Mouse (Mus musculus) embryonic facial prominence, embryonic 15.5 days (tissue): ENCODE data around the gene Unc5cl. TPM values are rescaled to one million over a fixed set of nuclear protein-coding genes. Genes with fewer than 3 reads are reported as not detected.
"Not testable (repeated sequence)": the region's sequence is repeated elsewhere in the genome, so short reads cannot be mapped to it uniquely, and the experiment has no call there.

Source experiments
- ATAC-seq: fragments of 200-750 bp; cut with Nextera tagmentation; 2 replicates; pipeline ENCODE4 v1.8.0; 2017; ENCODE audit warnings: low read depth, moderate TSS enrichment; ENCODE audit not compliant: insufficient number of reproducible peaks, low FRiP score, low TSS enrichment
- H3K27ac ChIP-seq: fragments of 300-500 bp; sonication (generic); replicated peaks from 2 replicates; pipeline ENCODE4 v1.5.1; 2015; ENCODE audit warnings: mild to moderate bottlenecking, inconsistent platforms
- H3K27me3 ChIP-seq: fragments of 300-500 bp; sonication (generic); 2 replicates; pipeline ENCODE4 v1.6.1; 2015; ENCODE audit warnings: inconsistent platforms
- H3K36me3 ChIP-seq: fragments of 300-500 bp; sonication (generic); 2 replicates; pipeline ENCODE4 v1.6.1; 2015; ENCODE audit warnings: mild to moderate bottlenecking, inconsistent platforms
- H3K4me1 ChIP-seq: fragments of 300-500 bp; sonication (generic); 2 replicates; pipeline ENCODE4 v1.6.1; 2015; ENCODE audit warnings: inconsistent platforms
- H3K4me2 ChIP-seq: fragments of 300-500 bp; sonication (generic); replicated peaks from 2 replicates; pipeline ENCODE4 v1.6.1; 2015; ENCODE audit warnings: mild to moderate bottlenecking, inconsistent platforms
- H3K4me3 ChIP-seq: fragments of 300-500 bp; sonication (generic); replicated peaks from 2 replicates; pipeline ENCODE4 v1.5.1; 2015; ENCODE audit warnings: mild to moderate bottlenecking, inconsistent platforms
- H3K9ac ChIP-seq: fragments of 300-500 bp; sonication (generic); 2 replicates; pipeline ENCODE4 v1.6.1; 2015; ENCODE audit warnings: inconsistent platforms
- H3K9me3 ChIP-seq: fragments of 300-500 bp; sonication (generic); replicated peaks from 2 replicates; pipeline ENCODE4 v1.6.1; 2016; ENCODE audit warnings: inconsistent platforms
- WGBS: fragments of 180-500 bp; shearing (Covaris S2); methylation state at CpG from one replicate; pipeline ENCODE4 v1.1.7; 2015; 5-methylcytosine and 5-hydroxymethylcytosine counted together
- polyA plus RNA-seq: library from polyadenylated mRNA; unstranded; fragments of >200 nt; fragmentation: Nextera tagmentation; extraction: Ambion mirVana; gene quantifications from 2 replicates; pipeline ENCODE4 v1.2.1, GENCODE M21; 2015

Unc5cl gene
- polyA plus RNA-seq, 1 experiment from 2014 or later = not detected

GRCm38 (mm10) chr17:48451753-48452444 is 2.8 kb upstream of the Unc5cl start:
- Histone ChIP-seq H3K4me1 (no peaks in the 10 kb centered on the region), H3K36me3 (no peaks in the 10 kb centered on the region), H3K9me3 (no peaks in the 10 kb centered on the region), H3K9ac (no peak overlapping the region), H3K27me3 (no peaks in the 10 kb centered on the region), H3K27ac (no peak overlapping the region), H3K4me2 (no peak overlapping the region), H3K4me3 (no peak overlapping the region)
- ATAC-seq = no peak
- 66% methylated on average over 9 of the region's 9 CpGs for WGBS

- H3K4me1 ChIP-seq = no peaks in the 10 kb centered on the region
- H3K27me3 ChIP-seq = no peaks in the 10 kb centered on the region
- no peaks in the 10 kb centered on the region for H3K36me3 ChIP-seq
- no peak for ATAC-seq
- WGBS = 72% methylated on average over 7 of the region's 7 CpGs
- no peak overlapping the region for H3K9ac ChIP-seq
- H3K9me3 ChIP-seq = no peaks in the 10 kb centered on the region
- H3K4me2 ChIP-seq = no peak overlapping the region
- H3K27ac ChIP-seq = no peak overlapping the region
- no peak overlapping the region for H3K4me3 ChIP-seq
Observed at GRCm38 (mm10) chr17:48453489-48453888, 1.2 kb upstream of the Unc5cl start.

- Histone ChIP-seq H3K4me1 (no peaks in the 10 kb centered on the region), H3K4me2 (no peak overlapping the region), H3K9ac (no peak overlapping the region), H3K4me3 (no peak overlapping the region), H3K27me3 (no peaks in the 10 kb centered on the region), H3K27ac (no peak overlapping the region), H3K9me3 (no peaks in the 10 kb centered on the region), H3K36me3 (no peaks in the 10 kb centered on the region)
- WGBS = 50% methylated on average over 7 of the region's 7 CpGs
- no peak for ATAC-seq
Observed at GRCm38 (mm10) chr17:48454190-48454589, 511 bp upstream of the Unc5cl start.

GRCm38 (mm10) chr17:48455955-48456354 is 1.3 kb downstream of the Unc5cl start:
- WGBS = 80% methylated on average over 2 of the region's 2 CpGs
- no peaks in the 10 kb centered on the region for H3K9me3 ChIP-seq
- no peaks in the 10 kb centered on the region for H3K36me3 ChIP-seq
- H3K27ac ChIP-seq = no peak overlapping the region
- no peak overlapping the region for H3K9ac ChIP-seq
- no peak overlapping the region for H3K4me2 ChIP-seq
- no peak overlapping the region for H3K4me3 ChIP-seq
- ATAC-seq = no peak
- H3K27me3 ChIP-seq = no peaks in the 10 kb centered on the region
- H3K4me1 ChIP-seq = no peaks in the 10 kb centered on the region

GRCm38 (mm10) chr17:48457971-48458653 is 3.4 kb downstream of the Unc5cl start:
- Histone ChIP-seq H3K4me1 (no peaks in the 10 kb centered on the region), H3K36me3 (no peaks in the 10 kb centered on the region), H3K4me3 (no peak overlapping the region), H3K9ac (no peak overlapping the region), H3K27ac (no peak overlapping the region), H3K4me2 (no peak overlapping the region), H3K27me3 (no peaks in the 10 kb centered on the region), H3K9me3 (no peaks in the 10 kb centered on the region)
- 76% methylated on average over 13 of the region's 13 CpGs for WGBS
- ATAC-seq = no peak

- H3K4me3 ChIP-seq = no peak overlapping the region
- H3K4me2 ChIP-seq = no peak overlapping the region
- WGBS = 93% methylated on average over 13 of the region's 13 CpGs
- H3K27me3 ChIP-seq = peaks cover 2% of the 10 kb centered on the region
- 0 out of 2 replicates have a peak, but pooled peaks cover 1% of the 10 kb centered on the region for H3K4me1 ChIP-seq
- no peaks in the 10 kb centered on the region for H3K9me3 ChIP-seq
- H3K36me3 ChIP-seq = no peaks in the 10 kb centered on the region
- no peak for ATAC-seq
- H3K9ac ChIP-seq = no peak overlapping the region
- H3K27ac ChIP-seq = no peak overlapping the region
Observed at GRCm38 (mm10) chr17:48462096-48462495, 7.4 kb downstream of the Unc5cl start.

- no peak overlapping the region for H3K4me3 ChIP-seq
- no peak for ATAC-seq
Observed at GRCm38 (mm10) chr17:48463391-48463790, 8.7 kb downstream of the Unc5cl start.

GRCm38 (mm10) chr17:48466769-48467394 is 12.2 kb downstream of the Unc5cl start:
- Histone ChIP-seq H3K9ac (no peak overlapping the region), H3K4me1 (0 out of 2 replicates have a peak, but pooled peaks cover 5% of the 10 kb centered on the region), H3K4me2 (peak overlapping the region; percentile 30), H3K36me3 (no peaks in the 10 kb centered on the region), H3K9me3 (no peaks in the 10 kb centered on the region), H3K27me3 (peaks cover 6% of the 10 kb centered on the region), H3K4me3 (0 out of 2 replicates have a peak overlapping the region, but pooled peaks have one; percentile 1), H3K27ac (no peak overlapping the region)
- no peak for ATAC-seq
- 41% methylated on average over 22 of the region's 22 CpGs for WGBS

More at GRCm38 (mm10) chr17:48463391-48463790, 8.7 kb downstream of the Unc5cl start:
- Histone ChIP-seq H3K4me2 (no peak overlapping the region), H3K27me3 (peaks cover 6% of the 10 kb centered on the region), H3K9me3 (no peaks in the 10 kb centered on the region), H3K36me3 (no peaks in the 10 kb centered on the region), H3K27ac (no peak overlapping the region), H3K4me1 (0 out of 2 replicates have a peak, but pooled peaks cover 5% of the 10 kb centered on the region), H3K9ac (no peak overlapping the region)
- 91% methylated on average over 4 of the region's 4 CpGs for WGBS

GRCm38 (mm10) chr17:48467395-48468231 is 12.9 kb downstream of the Unc5cl start:
- H3K9ac ChIP-seq = no peak overlapping the region
- H3K4me3 ChIP-seq = 0 out of 2 replicates have a peak overlapping the region, but pooled peaks have one; percentile 1
- 0 out of 2 replicates have a peak, but pooled peaks cover 5% of the 10 kb centered on the region for H3K4me1 ChIP-seq
- peak; percentile 51 for ATAC-seq
- H3K36me3 ChIP-seq = no peaks in the 10 kb centered on the region
- H3K27me3 ChIP-seq = peaks cover 6% of the 10 kb centered on the region
- no peaks in the 10 kb centered on the region for H3K9me3 ChIP-seq
- H3K4me2 ChIP-seq = peak overlapping the region; percentile 30
- 7% methylated on average over 22 of the region's 22 CpGs for WGBS
- no peak overlapping the region for H3K27ac ChIP-seq

- not testable (repeated sequence) for H3K27ac ChIP-seq, H3K9ac ChIP-seq, H3K4me2 ChIP-seq, H3K27me3 ChIP-seq, H3K9me3 ChIP-seq, H3K4me3 ChIP-seq, H3K36me3 ChIP-seq, H3K4me1 ChIP-seq, ATAC-seq
- 89% methylated on average over 6 of the region's 6 CpGs for WGBS
Observed at GRCm38 (mm10) chr17:48474282-48474681, 19.6 kb downstream of the Unc5cl start.

GRCm38 (mm10) chr17:48475444-48475843 is 20.7 kb downstream of the Unc5cl start:
- WGBS = 78% methylated on average over 8 of the region's 8 CpGs
- Histone ChIP-seq H3K4me3 (no peak overlapping the region), H3K4me1 (no peaks in the 10 kb centered on the region), H3K27ac (no peak overlapping the region), H3K9ac (no peak overlapping the region), H3K4me2 (no peak overlapping the region), H3K27me3 (no peaks in the 10 kb centered on the region), H3K36me3 (no peaks in the 10 kb centered on the region), H3K9me3 (no peaks in the 10 kb centered on the region)
- no peak for ATAC-seq
